Comparison of ENCODE assay signal across 13 mouse cellular contexts in genomic region chr10:95215324-95215723, GRCm38 (mm10).
"Had no signal": no experiment of that assay in that cellular context is flagged by ENCODE, and none has a peak within 500 bp of the region (broad histone marks: within the 10 kb centered on the region; RNA-seq: fewer than 3 reads in every experiment).

No protein-coding gene starts in this region.

- H3K4me3 ChIP-seq: kidney, embryonic 15.5 days; liver, embryonic 13.5 days; megakaryocyte, embryonic 14.5 days; midbrain, embryonic 10.5 days; stomach, embryonic 15.5 days had no signal

- H3K27ac ChIP-seq: kidney, embryonic 15.5 days; liver, embryonic 13.5 days; midbrain, embryonic 10.5 days; stomach, embryonic 15.5 days had no signal

- H3K4me2 ChIP-seq: kidney, embryonic 15.5 days; liver, embryonic 13.5 days; stomach, embryonic 15.5 days had no signal

- H3K27me3 ChIP-seq: liver, embryonic 13.5 days; stomach, embryonic 15.5 days had no signal

- H3K9ac ChIP-seq: kidney, embryonic 15.5 days; liver, embryonic 13.5 days; stomach, embryonic 15.5 days had no signal

- H3K9me3 ChIP-seq: kidney, embryonic 15.5 days; liver, embryonic 13.5 days; megakaryocyte, embryonic 14.5 days; midbrain, embryonic 10.5 days; stomach, embryonic 15.5 days had no signal

- H3K36me3 ChIP-seq: kidney, embryonic 15.5 days; liver, embryonic 13.5 days; midbrain, embryonic 10.5 days; stomach, embryonic 15.5 days had no signal

- H3K4me1 ChIP-seq: midbrain, embryonic 10.5 days; stomach, embryonic 15.5 days had no signal

- DNase-seq: kidney, adult 8-10 months; kidney, postnatal 10 days; kidney, postnatal 36 days; liver, embryonic 13.5 days; lung, adult 2 months; lung, postnatal 36 days; midbrain, embryonic 14.5 days; spleen, adult 18-20 months; thymus, postnatal 25 days had no signal
